Mouse (Mus musculus) splenic B cell, adult 2 months (primary cell): ENCODE results near the gene Gtf3a.
A peak's percentile ranks its signal among the peaks of the same experiment; 100 is the strongest.

Experiments used
- DNase-seq: peaks from one replicate; pipeline ENCODE4 v3.0.0-alpha.2; 2011; ENCODE audit warnings: low read depth, low spot score
- H3K27me3 ChIP-seq: 2 replicates; pipeline ENCODE4 v1.6.1; 2012; ENCODE audit warnings: mild to moderate bottlenecking, low read length, moderate library complexity, mixed read lengths; ENCODE audit not compliant: control insufficient read depth, poor library complexity, insufficient read depth, severe bottlenecking
- H3K36me3 ChIP-seq: 2 replicates; pipeline ENCODE4 v1.6.1; 2012; ENCODE audit warnings: mild to moderate bottlenecking, low read length, moderate library complexity, mixed read lengths; ENCODE audit not compliant: control insufficient read depth, poor library complexity, insufficient read depth, severe bottlenecking

The Gtf3a gene

GRCm38 (mm10) chr5:146947497-146947896 lies 960 bp upstream of the Gtf3a start:
- Histone ChIP-seq H3K36me3 (peaks cover 4% of the 10 kb centered on the region; the same call in 1 of the 2 replicates), H3K27me3 (no peaks in the 10 kb centered on the region)
- peak; percentile 42 for DNase-seq

- Histone ChIP-seq H3K36me3 (peaks cover 4% of the 10 kb centered on the region; the same call in 1 of the 2 replicates), H3K27me3 (no peaks in the 10 kb centered on the region)
- no peak for DNase-seq
These were observed 383 bp upstream of the Gtf3a start for GRCm38 (mm10) chr5:146948041-146948507.

- Histone ChIP-seq H3K36me3 (peaks cover 10% of the 10 kb centered on the region; the same call in 1 of the 2 replicates), H3K27me3 (no peaks in the 10 kb centered on the region)
- DNase-seq = no peak
These were observed 6.1 kb downstream of the Gtf3a start for GRCm38 (mm10) chr5:146954576-146954975.

- no peaks in the 10 kb centered on the region for H3K27me3 ChIP-seq
- DNase-seq = no peak
- peaks cover 10% of the 10 kb centered on the region; the same call in 1 of the 2 replicates for H3K36me3 ChIP-seq
These were observed 7.2 kb downstream of the Gtf3a start for GRCm38 (mm10) chr5:146955651-146956050.

- Histone ChIP-seq H3K27me3 (no peaks in the 10 kb centered on the region), H3K36me3 (peaks cover 9% of the 10 kb centered on the region; the same call in 1 of the 2 replicates)
- DNase-seq = no peak
These were observed 8.2 kb downstream of the Gtf3a start for GRCm38 (mm10) chr5:146956678-146957077.

GRCm38 (mm10) chr5:146963118-146963936 lies 14.9 kb downstream of the Gtf3a start, which contains the start of gene Mtif3:
Gene Mtif3 (minus strand): TSS chr5:146963800.
- Histone ChIP-seq H3K27me3 (no peaks in the 10 kb centered on the region), H3K36me3 (no peaks in the 10 kb centered on the region)
- peak; percentile 89 for DNase-seq

- Histone ChIP-seq H3K27me3 (no peaks in the 10 kb centered on the region), H3K36me3 (no peaks in the 10 kb centered on the region)
- no peak for DNase-seq
These were observed 15.5 kb downstream of the Gtf3a start for GRCm38 (mm10) chr5:146963937-146964278.

GRCm38 (mm10) chr5:146968695-146969393 lies 20.4 kb downstream of the Gtf3a start:
- no peak for DNase-seq
- H3K36me3 ChIP-seq = no peaks in the 10 kb centered on the region
- H3K27me3 ChIP-seq = no peaks in the 10 kb centered on the region

- H3K27me3 ChIP-seq = no peaks in the 10 kb centered on the region
- DNase-seq = no peak
- H3K36me3 ChIP-seq = no peaks in the 10 kb centered on the region
These were observed 23.5 kb downstream of the Gtf3a start for GRCm38 (mm10) chr5:146971776-146972561.

- DNase-seq = no peak
- Histone ChIP-seq H3K36me3 (no peaks in the 10 kb centered on the region), H3K27me3 (no peaks in the 10 kb centered on the region)
These were observed 24.9 kb downstream of the Gtf3a start for GRCm38 (mm10) chr5:146973353-146973752.

- DNase-seq = no peak
- Histone ChIP-seq H3K27me3 (no peaks in the 10 kb centered on the region), H3K36me3 (no peaks in the 10 kb centered on the region)
These were observed 25.7 kb downstream of the Gtf3a start for GRCm38 (mm10) chr5:146973858-146974780.

GRCm38 (mm10) chr5:146974781-146975123 lies 26.3 kb downstream of the Gtf3a start:
- H3K36me3 ChIP-seq = no peaks in the 10 kb centered on the region
- DNase-seq = no peak
- no peaks in the 10 kb centered on the region for H3K27me3 ChIP-seq

GRCm38 (mm10) chr5:146981376-146981775 lies 32.9 kb downstream of the Gtf3a start:
- Histone ChIP-seq H3K36me3 (no peaks in the 10 kb centered on the region), H3K27me3 (no peaks in the 10 kb centered on the region)
- no peak for DNase-seq

GRCm38 (mm10) chr5:146983216-146983615 lies 34.8 kb downstream of the Gtf3a start:
- H3K27me3 ChIP-seq = no peaks in the 10 kb centered on the region
- peak; percentile 73 for DNase-seq
- no peaks in the 10 kb centered on the region for H3K36me3 ChIP-seq
